In genomic region chr15:36924171-36924570, GRCm38 (mm10) we compare ENCODE assay signal across 10 mouse cellular contexts.
DNase-seq lines count a peak whose midpoint lies in the region; ATAC-seq lines count a peak whose summit lies in the region.
"Had no signal": no experiment of that assay in that cellular context is flagged by ENCODE, and none has a peak within 500 bp of the region (broad histone marks: within the 10 kb centered on the region; RNA-seq: fewer than 3 reads in every experiment).

No protein-coding gene starts in this region.

- no peaks in the 10 kb centered on the region for H3K9me3 ChIP-seq in heart, embryonic 13.5 days
- H3K9me3 ChIP-seq in hindbrain, embryonic 10.5 days, result no peaks in the 10 kb centered on the region
- no peaks in the 10 kb centered on the region for H3K9me3 ChIP-seq in liver, embryonic 12.5 days (replicated peaks)
- H3K9me3 ChIP-seq: embryonic facial prominence, embryonic 13.5 days had no signal

- no peak overlapping the region for H3K4me3 ChIP-seq in heart, embryonic 13.5 days
- no peak overlapping the region for H3K4me3 ChIP-seq in hindbrain, embryonic 10.5 days
- H3K4me3 ChIP-seq in liver, embryonic 12.5 days, result no peak overlapping the region
- H3K4me3 ChIP-seq: embryonic facial prominence, embryonic 13.5 days had no signal

- peaks cover 15% of the 10 kb centered on the region for H3K4me1 ChIP-seq in heart, embryonic 13.5 days
- H3K4me1 ChIP-seq in hindbrain, embryonic 10.5 days (replicated peaks), result no peaks in the 10 kb centered on the region
- H3K4me1 ChIP-seq in liver, embryonic 12.5 days, result no peaks in the 10 kb centered on the region
- H3K4me1 ChIP-seq: embryonic facial prominence, embryonic 13.5 days had no signal

- DNase-seq in MN1 (ENCODE audit: low spot score), result peak; percentile 82
- DNase-seq in adrenal gland, postnatal 25 days, result peak; percentile 60
- DNase-seq in lung, postnatal 10 days, result peak; percentile 59
- no peak for DNase-seq in hindbrain, embryonic 10.5 days (ENCODE audit: low spot score)
- DNase-seq: right cerebral cortex, postnatal 14 days had no signal

- WGBS in heart, embryonic 13.5 days, result 23% methylated on average over 6 of the region's 6 CpGs
- WGBS in hindbrain, embryonic 10.5 days, result 82% methylated on average over 6 of the region's 6 CpGs
- 59% methylated on average over 6 of the region's 6 CpGs for WGBS in liver, embryonic 12.5 days (ENCODE audit: insufficient replicate concordance)

- peak; percentile 37; the same call in 1 of the 2 replicates for ATAC-seq in heart, embryonic 13.5 days (ENCODE audit: extremely low read depth, insufficient number of reproducible peaks, low FRiP score, low TSS enrichment)
- ATAC-seq in erythroid progenitor cell, adult 5-6 weeks (replicated peaks; ENCODE audit: low FRiP score, poor library complexity, severe bottlenecking), result no peak
- ATAC-seq in liver, embryonic 12.5 days, result no peak

- no peak overlapping the region for H3K4me2 ChIP-seq in heart, embryonic 13.5 days
- H3K4me2 ChIP-seq in liver, embryonic 12.5 days, result no peak overlapping the region
- H3K4me2 ChIP-seq: embryonic facial prominence, embryonic 13.5 days had no signal

- no peak overlapping the region for H3K9ac ChIP-seq in heart, embryonic 13.5 days
- H3K9ac ChIP-seq in liver, embryonic 12.5 days, result no peak overlapping the region
- H3K9ac ChIP-seq: embryonic facial prominence, embryonic 13.5 days had no signal

- H3K27me3 ChIP-seq in heart, embryonic 13.5 days (replicated peaks), result no peaks in the 10 kb centered on the region
- H3K27me3 ChIP-seq in hindbrain, embryonic 10.5 days (ENCODE audit: insufficient read depth, poor library complexity, severe bottlenecking), result no peaks in the 10 kb centered on the region
- no peaks in the 10 kb centered on the region for H3K27me3 ChIP-seq in liver, embryonic 12.5 days (replicated peaks)
- H3K27me3 ChIP-seq: embryonic facial prominence, embryonic 13.5 days had no signal

- H3K27ac ChIP-seq in heart, embryonic 13.5 days (replicated peaks), result peak overlapping the region; percentile 62
- H3K27ac ChIP-seq in hindbrain, embryonic 10.5 days, result no peak overlapping the region
- no peak overlapping the region for H3K27ac ChIP-seq in liver, embryonic 12.5 days
- H3K27ac ChIP-seq: embryonic facial prominence, embryonic 13.5 days; macrophage had no signal

- no peaks in the 10 kb centered on the region for H3K36me3 ChIP-seq in heart, embryonic 13.5 days
- H3K36me3 ChIP-seq in hindbrain, embryonic 10.5 days, result no peaks in the 10 kb centered on the region
- H3K36me3 ChIP-seq in liver, embryonic 12.5 days, result no peaks in the 10 kb centered on the region
- H3K36me3 ChIP-seq: embryonic facial prominence, embryonic 13.5 days had no signal
